Mouse (Mus musculus): ENCODE data around the gene D11Wsu47e. TPM values are rescaled to one million over a fixed set of nuclear protein-coding genes. Genes with fewer than 3 reads are reported as not detected.
"Not testable (repeated sequence)": the region's sequence is repeated elsewhere in the genome, so short reads cannot be mapped to it uniquely, and the experiment has no call there.

D11Wsu47e gene
- polyA plus RNA-seq, 1 experiment from 2014 or later, result 24.5 TPM

GRCm38 (mm10) chr11:113654105-113654504 is 30.1 kb upstream of the D11Wsu47e start:
- H3K4me3 ChIP-seq, result no peak overlapping the region
- peaks cover 21% of the 10 kb centered on the region for H3K4me1 ChIP-seq
- peak overlapping the region; percentile 63 for H3K27ac ChIP-seq
- peaks cover 75% of the 10 kb centered on the region for H3K36me3 ChIP-seq
- no peak overlapping the region for H3K9ac ChIP-seq
- 89% methylated on average over 15 of the region's 15 CpGs for WGBS
- H3K4me2 ChIP-seq (replicated peaks), result no peak overlapping the region
- no peaks in the 10 kb centered on the region for H3K9me3 ChIP-seq
- no peak for ATAC-seq (ENCODE audit: insufficient number of reproducible peaks, insufficient read depth, low FRiP score, low TSS enrichment)
- no peaks in the 10 kb centered on the region for H3K27me3 ChIP-seq

GRCm38 (mm10) chr11:113654561-113655270 is 29.5 kb upstream of the D11Wsu47e start:
- 46% methylated on average over 18 of the region's 18 CpGs for WGBS
- Histone ChIP-seq H3K4me2 (replicated peaks) (no peak overlapping the region), H3K36me3 (peaks cover 81% of the 10 kb centered on the region), H3K27me3 (no peaks in the 10 kb centered on the region), H3K27ac (peak overlapping the region; percentile 63), H3K9ac (no peak overlapping the region; the same call in 1 of the 2 replicates), H3K4me1 (peaks cover 21% of the 10 kb centered on the region; the same call in 1 of the 2 replicates), H3K4me3 (no peak overlapping the region), H3K9me3 (no peaks in the 10 kb centered on the region)
- ATAC-seq (ENCODE audit: insufficient number of reproducible peaks, insufficient read depth, low FRiP score, low TSS enrichment), result no peak

- no peaks in the 10 kb centered on the region for H3K9me3 ChIP-seq
- H3K27me3 ChIP-seq, result no peaks in the 10 kb centered on the region
- 93% methylated on average over 8 of the region's 8 CpGs for WGBS
- no peak for ATAC-seq (ENCODE audit: insufficient number of reproducible peaks, insufficient read depth, low FRiP score, low TSS enrichment)
- peaks cover 99% of the 10 kb centered on the region for H3K36me3 ChIP-seq
- no peak overlapping the region for H3K4me2 ChIP-seq (replicated peaks)
- H3K9ac ChIP-seq, result no peak overlapping the region
- H3K27ac ChIP-seq, result no peak overlapping the region
- peaks cover 15% of the 10 kb centered on the region; the same call in 1 of the 2 replicates for H3K4me1 ChIP-seq
- no peak overlapping the region for H3K4me3 ChIP-seq
Measured at GRCm38 (mm10) chr11:113656511-113656932, 27.7 kb upstream of the D11Wsu47e start.

- Histone ChIP-seq H3K4me3 (no peak overlapping the region), H3K9ac (no peak overlapping the region), H3K4me2 (replicated peaks) (no peak overlapping the region), H3K27me3 (no peaks in the 10 kb centered on the region), H3K4me1 (peaks cover 13% of the 10 kb centered on the region; the same call in 1 of the 2 replicates), H3K9me3 (no peaks in the 10 kb centered on the region), H3K27ac (no peak overlapping the region), H3K36me3 (peaks cover 99% of the 10 kb centered on the region)
- WGBS, result 57% methylated on average over 4 of the region's 4 CpGs
- ATAC-seq (ENCODE audit: insufficient number of reproducible peaks, insufficient read depth, low FRiP score, low TSS enrichment), result no peak
Measured at GRCm38 (mm10) chr11:113657221-113657620, 27.0 kb upstream of the D11Wsu47e start.

DNA sequence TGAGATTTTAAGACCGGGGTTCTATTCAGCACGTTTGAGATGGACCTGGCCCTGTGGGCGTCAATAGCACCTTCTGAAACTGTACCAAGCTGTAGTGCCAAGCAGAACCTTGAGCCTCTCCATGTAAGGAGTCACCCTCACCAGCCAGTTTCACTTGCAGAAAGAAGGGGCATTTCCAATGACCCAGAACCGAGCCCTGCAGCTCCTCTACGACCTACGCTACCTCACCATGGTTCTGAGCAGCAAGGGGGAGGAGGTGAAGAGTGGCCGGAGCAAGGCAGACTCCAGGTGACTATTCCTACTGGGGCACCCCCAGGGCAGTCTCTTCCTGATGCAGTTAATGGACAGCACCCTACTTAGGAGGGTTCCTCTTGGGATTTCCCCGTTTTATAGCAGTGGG is 25.9 kb upstream of the D11Wsu47e start:
- no peaks in the 10 kb centered on the region for H3K27me3 ChIP-seq
- peaks cover 98% of the 10 kb centered on the region for H3K36me3 ChIP-seq
- no peak overlapping the region for H3K9ac ChIP-seq
- no peak overlapping the region for H3K4me3 ChIP-seq
- H3K4me1 ChIP-seq, result peaks cover 13% of the 10 kb centered on the region; the same call in 1 of the 2 replicates
- no peak for ATAC-seq (ENCODE audit: insufficient number of reproducible peaks, insufficient read depth, low FRiP score, low TSS enrichment)
- WGBS, result 88% methylated on average over 8 of the region's 8 CpGs
- no peak overlapping the region for H3K27ac ChIP-seq
- no peak overlapping the region for H3K4me2 ChIP-seq (replicated peaks)
- H3K9me3 ChIP-seq, result no peaks in the 10 kb centered on the region

- Histone ChIP-seq H3K27me3 (no peaks in the 10 kb centered on the region), H3K9me3 (no peaks in the 10 kb centered on the region), H3K36me3 (peaks cover 98% of the 10 kb centered on the region), H3K27ac (no peak overlapping the region), H3K4me3 (no peak overlapping the region), H3K4me2 (replicated peaks) (no peak overlapping the region), H3K9ac (no peak overlapping the region), H3K4me1 (peaks cover 12% of the 10 kb centered on the region; the same call in 1 of the 2 replicates)
- ATAC-seq (ENCODE audit: insufficient number of reproducible peaks, insufficient read depth, low FRiP score, low TSS enrichment), result no peak
- WGBS, result 89% methylated on average over 4 of the region's 4 CpGs
Measured at GRCm38 (mm10) chr11:113658763-113659162, 25.4 kb upstream of the D11Wsu47e start.

GRCm38 (mm10) chr11:113660213-113660612 is 24.0 kb upstream of the D11Wsu47e start:
- H3K9me3 ChIP-seq; H3K4me1 ChIP-seq; H3K4me2 ChIP-seq (replicated peaks); H3K27ac ChIP-seq; ATAC-seq (ENCODE audit: insufficient number of reproducible peaks, insufficient read depth, low FRiP score, low TSS enrichment); H3K4me3 ChIP-seq; H3K27me3 ChIP-seq; H3K9ac ChIP-seq: not testable (repeated sequence)
- peaks cover 90% of the 10 kb centered on the region for H3K36me3 ChIP-seq
- 95% methylated on average over 3 of the region's 3 CpGs for WGBS

- Histone ChIP-seq H3K27me3 (no peaks in the 10 kb centered on the region), H3K9me3 (no peaks in the 10 kb centered on the region), H3K4me1 (0 out of 2 replicates have a peak, but pooled peaks cover 3% of the 10 kb centered on the region), H3K36me3 (peaks cover 83% of the 10 kb centered on the region), H3K4me3 (no peak overlapping the region), H3K4me2 (replicated peaks) (no peak overlapping the region), H3K9ac (no peak overlapping the region), H3K27ac (no peak overlapping the region)
- WGBS, result 94% methylated on average over 11 of the region's 11 CpGs
- ATAC-seq (ENCODE audit: insufficient number of reproducible peaks, insufficient read depth, low FRiP score, low TSS enrichment), result no peak
Measured at GRCm38 (mm10) chr11:113660940-113661339, 23.3 kb upstream of the D11Wsu47e start.

- Histone ChIP-seq H3K27me3 (no peaks in the 10 kb centered on the region), H3K9ac (no peak overlapping the region), H3K9me3 (no peaks in the 10 kb centered on the region), H3K4me2 (replicated peaks) (no peak overlapping the region), H3K4me3 (no peak overlapping the region), H3K27ac (no peak overlapping the region), H3K4me1 (0 out of 2 replicates have a peak, but pooled peaks cover 3% of the 10 kb centered on the region), H3K36me3 (peaks cover 73% of the 10 kb centered on the region)
- ATAC-seq (ENCODE audit: insufficient number of reproducible peaks, insufficient read depth, low FRiP score, low TSS enrichment), result no peak; the same call in 1 of the 2 replicates
- 94% methylated on average over 18 of the region's 18 CpGs for WGBS
Measured at GRCm38 (mm10) chr11:113661835-113662351, 22.3 kb upstream of the D11Wsu47e start.

DNA sequence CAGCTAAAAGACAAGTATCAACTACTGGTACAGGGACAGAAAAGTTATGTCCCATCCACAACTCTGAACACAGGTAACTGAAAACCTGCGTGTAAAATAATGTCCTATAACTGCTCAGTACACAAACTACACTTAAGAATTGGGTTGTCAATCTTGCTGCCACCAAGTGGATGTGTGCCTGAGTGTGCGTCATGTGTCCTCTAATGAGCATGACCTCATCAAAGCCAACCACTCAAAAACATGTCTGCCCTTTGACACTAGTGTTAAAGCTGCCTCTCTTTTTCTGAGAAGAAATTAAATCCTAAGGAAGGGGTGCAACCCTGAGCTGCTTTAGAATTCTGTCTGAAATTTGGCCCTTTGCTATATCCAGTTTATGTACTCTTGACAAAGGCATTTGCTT is 19.9 kb upstream of the D11Wsu47e start:
- H3K36me3 ChIP-seq, result peaks cover 65% of the 10 kb centered on the region
- 0 out of 2 replicates have a peak, but pooled peaks cover 3% of the 10 kb centered on the region for H3K4me1 ChIP-seq
- no peak overlapping the region for H3K4me3 ChIP-seq
- WGBS, result 72% methylated on average over 2 of the region's 2 CpGs
- ATAC-seq (ENCODE audit: insufficient number of reproducible peaks, insufficient read depth, low FRiP score, low TSS enrichment), result no peak
- no peak overlapping the region for H3K9ac ChIP-seq
- no peaks in the 10 kb centered on the region for H3K27me3 ChIP-seq
- H3K9me3 ChIP-seq, result no peaks in the 10 kb centered on the region
- no peak overlapping the region for H3K4me2 ChIP-seq (replicated peaks)
- no peak overlapping the region for H3K27ac ChIP-seq

GRCm38 (mm10) chr11:113666205-113666604 is 18.0 kb upstream of the D11Wsu47e start:
- peaks cover 58% of the 10 kb centered on the region for H3K36me3 ChIP-seq
- 84% methylated on average over 6 of the region's 6 CpGs for WGBS

DNA sequence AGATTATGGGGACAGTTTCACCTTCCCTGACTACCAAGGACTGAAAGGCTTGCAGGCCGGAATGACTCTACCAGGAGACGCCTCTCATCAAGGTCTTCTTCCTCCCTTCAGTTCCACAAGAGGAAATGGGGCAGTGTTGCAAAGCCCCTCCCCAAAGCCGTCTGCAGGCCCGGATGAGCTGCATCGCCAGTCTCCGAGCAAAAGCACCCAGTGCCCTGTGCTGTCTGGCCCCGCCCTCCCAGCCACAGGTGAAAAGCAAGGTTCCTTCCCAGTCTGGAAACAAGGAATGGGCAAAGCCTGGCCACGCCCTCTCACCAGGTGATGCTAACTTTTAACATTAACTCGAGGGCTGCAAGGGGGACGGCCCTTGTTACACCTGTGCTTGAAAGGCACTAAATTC is 17.6 kb upstream of the D11Wsu47e start:
- no peak overlapping the region for H3K4me2 ChIP-seq (replicated peaks)
- H3K9ac ChIP-seq, result no peak overlapping the region
- ATAC-seq (ENCODE audit: insufficient number of reproducible peaks, insufficient read depth, low FRiP score, low TSS enrichment), result no peak
- H3K4me1 ChIP-seq, result 0 out of 2 replicates have a peak, but pooled peaks cover 3% of the 10 kb centered on the region
- no peak overlapping the region for H3K4me3 ChIP-seq
- H3K36me3 ChIP-seq, result peaks cover 58% of the 10 kb centered on the region
- H3K27ac ChIP-seq, result no peak overlapping the region
- WGBS, result 58% methylated on average over 10 of the region's 10 CpGs
- H3K27me3 ChIP-seq, result no peaks in the 10 kb centered on the region
- no peaks in the 10 kb centered on the region for H3K9me3 ChIP-seq

More at GRCm38 (mm10) chr11:113666205-113666604, 18.0 kb upstream of the D11Wsu47e start:
- Histone ChIP-seq H3K9me3 (no peaks in the 10 kb centered on the region), H3K4me2 (replicated peaks) (no peak overlapping the region), H3K4me1 (0 out of 2 replicates have a peak, but pooled peaks cover 3% of the 10 kb centered on the region), H3K4me3 (no peak overlapping the region), H3K27me3 (no peaks in the 10 kb centered on the region), H3K27ac (no peak overlapping the region), H3K9ac (no peak overlapping the region)
- no peak for ATAC-seq (ENCODE audit: insufficient number of reproducible peaks, insufficient read depth, low FRiP score, low TSS enrichment)
